Mouse (Mus musculus) MEL (cell line): Measurements from ENCODE around the gene Disp1. TPM values are rescaled to one million over a fixed set of nuclear protein-coding genes. Genes with fewer than 3 reads are reported as not detected.

Source experiments
- DNase-seq: peaks from one replicate; pipeline ENCODE4 v3.0.0; 2011; ENCODE audit warnings: low read depth, low spot score
- H3K27ac ChIP-seq: 2 replicates; pipeline ENCODE4 v1.5.1; 2012; ENCODE audit warnings: low read depth, mild to moderate bottlenecking, control low read depth, low read length, moderate library complexity; ENCODE audit not compliant: control insufficient read depth
- H3K27me3 ChIP-seq, 2 experiments: fragments of 150-350 bp in 1 of 2; sonication (generic) in 1 of 2; 2 replicates each; pipeline ENCODE4 v1.6.1; 2012; ENCODE audit warnings: low read length in 2 of 2, mild to moderate bottlenecking in 2 of 2, improper control_type of control experiment in 1 of 2, moderate library complexity in 1 of 2; ENCODE audit not compliant: insufficient read depth in 2 of 2, control insufficient read depth in 1 of 2
- H3K36me3 ChIP-seq, 2 experiments: 2 replicates each; pipeline ENCODE4 v1.6.1; 2012 to 2014; ENCODE audit warnings: low read length in 2 of 2, improper control_type of control experiment in 1 of 2, inconsistent platforms in 1 of 2, mild to moderate bottlenecking in 1 of 2; ENCODE audit not compliant: insufficient read depth in 2 of 2, control insufficient read depth in 1 of 2
- H3K4me1 ChIP-seq, 2 experiments: fragments of 150-350 bp in 1 of 2; sonication (generic) in 1 of 2; 2 replicates each; pipeline ENCODE4 v1.6.1; 2012; ENCODE audit warnings: low read length in 2 of 2, improper control_type of control experiment in 1 of 2, mild to moderate bottlenecking in 1 of 2; ENCODE audit not compliant: insufficient read depth in 2 of 2, control insufficient read depth in 1 of 2
- H3K4me3 ChIP-seq, 2 experiments: fragments of 150-350 bp in 1 of 2; sonication (generic) in 1 of 2; 2 replicates each; pipeline ENCODE4 v1.5.1; 2012; ENCODE audit warnings: low read depth in 2 of 2, low read length in 2 of 2, mild to moderate bottlenecking in 2 of 2, moderate library complexity in 2 of 2, control low read depth in 1 of 2, improper control_type of control experiment in 1 of 2; ENCODE audit not compliant: control insufficient read depth in 1 of 2, insufficient read depth in 1 of 2
- H3K79me2 ChIP-seq: 2 replicates; pipeline ENCODE4 v1.6.1; 2012; ENCODE audit warnings: mild to moderate bottlenecking, low read length, moderate library complexity; ENCODE audit not compliant: control insufficient read depth, poor library complexity, insufficient read depth
- H3K9ac ChIP-seq: 2 replicates; pipeline ENCODE4 v1.6.1; 2012; ENCODE audit warnings: low read depth, mild to moderate bottlenecking, control low read depth, low read length, moderate library complexity; ENCODE audit not compliant: control insufficient read depth, poor library complexity, severe bottlenecking
- H3K9me3 ChIP-seq: fragments of 150-350 bp; sonication (generic); replicated peaks from 2 replicates; pipeline ENCODE4 v1.6.1; 2012; ENCODE audit warnings: mild to moderate bottlenecking, low read length, improper control_type of control experiment, moderate library complexity; ENCODE audit not compliant: insufficient read depth
- BHLHE40 ChIP-seq: IDR thresholded peaks from 2 replicates; pipeline ENCODE4 v1.6.1; 2012; ENCODE audit warnings: low read depth, mild to moderate bottlenecking, inconsistent platforms, low read length, improper control_type of control experiment, borderline replicate concordance
- E2F4 ChIP-seq: IDR thresholded peaks from 2 replicates; pipeline ENCODE4 v1.6.1; 2011; ENCODE audit warnings: low read depth, low read length, improper control_type of control experiment, borderline replicate concordance
- EP300 ChIP-seq, 2 experiments: IDR thresholded peaks; 2 replicates each; pipeline ENCODE4 v1.6.1; 2011; ENCODE audit warnings: improper control_type of control experiment in 2 of 2, low read length in 2 of 2, low read depth in 1 of 2, mild to moderate bottlenecking in 1 of 2
- KAT2A ChIP-seq: conservative IDR thresholded peaks from 2 replicates; pipeline ENCODE4 v1.6.1; 2012; ENCODE audit warnings: low read depth, low read length, improper control_type of control experiment, inconsistent platforms
- MAFK ChIP-seq: IDR thresholded peaks from 2 replicates; pipeline ENCODE4 v1.6.1; 2011; ENCODE audit warnings: low read depth, mild to moderate bottlenecking, low read length, improper control_type of control experiment, borderline replicate concordance
- MAX ChIP-seq: IDR thresholded peaks from 2 replicates; pipeline ENCODE4 v1.6.1; 2011; ENCODE audit warnings: low read length, improper control_type of control experiment
- MEF2A ChIP-seq: IDR thresholded peaks from 2 replicates; pipeline ENCODE4 v1.6.1; 2014; ENCODE audit warnings: low read depth, mild to moderate bottlenecking, inconsistent platforms, low read length, improper control_type of control experiment; ENCODE audit not compliant: poor library complexity, insufficient replicate concordance, severe bottlenecking; ENCODE audit errors: extremely low read depth
- MYB ChIP-seq: IDR thresholded peaks from 2 replicates; pipeline ENCODE4 v1.6.1; 2011; ENCODE audit warnings: mild to moderate bottlenecking, low read depth, low read length, improper control_type of control experiment
- NRF1 ChIP-seq: IDR thresholded peaks from 2 replicates; pipeline ENCODE4 v1.6.1; 2014; ENCODE audit warnings: low read depth, mild to moderate bottlenecking, inconsistent platforms, low read length, improper control_type of control experiment, moderate library complexity; ENCODE audit not compliant: poor library complexity, insufficient read depth, severe bottlenecking
- POLR2AphosphoS2 ChIP-seq: IDR thresholded peaks from 2 replicates; pipeline ENCODE4 v1.6.1; 2011; ENCODE audit warnings: low read length, improper control_type of control experiment
- POLR2AphosphoS5 ChIP-seq: IDR thresholded peaks from 2 replicates; pipeline ENCODE4 v1.6.1; 2012; ENCODE audit warnings: low read depth, borderline replicate concordance, mild to moderate bottlenecking, inconsistent platforms, low read length, moderate library complexity, mixed read lengths
- RAD21 ChIP-seq: IDR thresholded peaks from 2 replicates; pipeline ENCODE4 v1.6.1; 2011; ENCODE audit warnings: mild to moderate bottlenecking, low read depth, low read length, improper control_type of control experiment
- RCOR1 ChIP-seq: IDR thresholded peaks from 2 replicates; pipeline ENCODE4 v1.6.1; 2012; ENCODE audit warnings: low read depth, mild to moderate bottlenecking, inconsistent platforms, low read length, improper control_type of control experiment
- SMC3 ChIP-seq: IDR thresholded peaks from 2 replicates; pipeline ENCODE4 v1.6.1; 2011; ENCODE audit warnings: low read depth, low read length, improper control_type of control experiment
- TAL1 ChIP-seq: IDR thresholded peaks from 2 replicates; pipeline ENCODE4 v1.6.1; 2012; ENCODE audit warnings: mild to moderate bottlenecking, inconsistent platforms, low read length, moderate library complexity, mixed read lengths
- UBTF ChIP-seq: IDR thresholded peaks from 2 replicates; pipeline ENCODE4 v1.6.1; 2012; ENCODE audit warnings: low read depth, mild to moderate bottlenecking, inconsistent platforms, low read length, improper control_type of control experiment, moderate library complexity, borderline replicate concordance; ENCODE audit not compliant: insufficient read depth
- USF1 ChIP-seq: IDR thresholded peaks from 2 replicates; pipeline ENCODE4 v1.6.1; 2014; ENCODE audit warnings: low read depth, mild to moderate bottlenecking, inconsistent platforms, low read length, improper control_type of control experiment, moderate library complexity
- ZC3H11A ChIP-seq: IDR thresholded peaks from 2 replicates; pipeline ENCODE4 v1.6.1; 2012; ENCODE audit warnings: low read depth, mild to moderate bottlenecking, inconsistent platforms, low read length, improper control_type of control experiment
- ZNF384 ChIP-seq: IDR thresholded peaks from 2 replicates; pipeline ENCODE4 v1.6.1; 2012; ENCODE audit warnings: low read depth, mild to moderate bottlenecking, inconsistent platforms, low read length, improper control_type of control experiment
- polyA plus RNA-seq, 2 experiments: library from polyadenylated mRNA; stranded (reverse) in 1 of 2; unstranded in 1 of 2; fragments of >175 nt in 1 of 2; fragments of >200 nt in 1 of 2; gene quantifications; 2 replicates each; pipeline versions ENCODE4 v1.2.1 to v1.2.4; 2012; ENCODE audit warnings: low replicate concordance in 2 of 2, low read depth in 1 of 2; ENCODE audit not compliant: insufficient read length in 2 of 2, insufficient read depth in 1 of 2, missing spikeins in 1 of 2
- total RNA-seq: library from RNA; depleted of rRNA; stranded (reverse); fragments of 300-350 nt; gene quantifications from 2 replicates; pipeline ENCODE4 v1.2.3, GENCODE M21; 2012

Disp1 gene
- total and polyA plus RNA-seq, 3 experiments, result 6.3 to 9.9 TPM; not detected in 1

DNA sequence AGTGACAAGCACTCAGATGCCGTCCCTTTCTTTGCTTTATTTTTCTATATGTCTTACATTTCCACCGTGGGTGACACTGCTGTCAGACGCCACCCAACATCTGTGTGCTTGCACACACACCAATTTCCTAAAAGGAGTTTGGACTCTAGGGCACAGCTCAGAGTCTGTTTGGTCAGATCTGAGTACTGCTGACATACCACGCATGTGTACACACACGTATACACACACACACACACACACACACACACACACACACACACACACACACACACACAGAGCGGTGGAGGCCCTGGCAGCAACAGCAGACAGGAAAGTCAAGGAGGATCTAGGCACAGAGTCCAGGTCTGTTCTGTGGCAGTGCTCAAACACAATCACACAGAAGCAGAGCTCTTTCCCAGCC lies 61.1 kb downstream of the Disp1 start:
- Histone ChIP-seq H3K9me3 (no peaks in the 10 kb centered on the region), H3K4me1 (no peaks in the 10 kb centered on the region; a peak in 1 of 4 replicates), H3K79me2 (no peaks in the 10 kb centered on the region), H3K27me3 (no peaks in the 10 kb centered on the region), H3K36me3 (peaks cover 0 to 1% of the 10 kb centered on the region in 2 experiments; a peak in 2 of 4 replicates), H3K27ac (no peak overlapping the region), H3K4me3 (no peak overlapping the region), H3K9ac (no peak overlapping the region)
- DNase-seq, result no peak
- no peak for TF ChIP-seq ZNF384
- TF ChIP-seq TAL1, result no peak
- no peak for TF ChIP-seq SMC3
- no peak for TF ChIP-seq MAX

DNA sequence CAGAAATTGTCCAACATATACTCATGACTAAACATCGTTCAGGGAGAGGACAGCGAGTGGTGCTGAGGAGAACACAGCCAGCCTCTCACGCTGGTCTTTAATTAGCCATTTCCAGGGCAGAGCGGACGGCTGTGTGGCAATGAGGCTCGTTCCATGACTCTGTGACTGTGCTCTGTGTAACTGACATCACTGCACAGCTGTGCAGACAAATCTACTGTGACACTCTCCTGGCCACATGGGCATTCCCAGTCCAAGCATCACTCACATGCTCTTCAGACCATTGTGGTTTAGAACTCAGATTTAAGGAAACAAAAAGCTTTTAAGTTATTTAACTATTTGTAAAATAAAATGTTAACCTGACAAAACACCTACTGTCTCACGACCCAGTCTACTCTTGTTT lies 62.1 kb downstream of the Disp1 start:
- no peak overlapping the region for H3K9ac ChIP-seq
- TF ChIP-seq POLR2AphosphoS5 (no peak), USF1 (no peak), MAFK (no peak), MYB (no peak), RAD21 (no peak), KAT2A (no peak), NRF1 (no peak), EP300 (IDR thresholded peaks at IDR 0.05; ENCODE audit: low read depth in 1 of 2, low read length in 2 of 2) (no peak), BHLHE40 (no peak), UBTF (no peak), ZC3H11A (no peak), TAL1 (no peak), RCOR1 (no peak), E2F4 (no peak), MAX (no peak), POLR2AphosphoS2 (no peak), MEF2A (no peak)
- H3K4me3 ChIP-seq, result no peak overlapping the region
- no peaks in the 10 kb centered on the region for H3K27me3 ChIP-seq
- no peak for DNase-seq
- H3K79me2 ChIP-seq, result no peaks in the 10 kb centered on the region
- peaks cover 0 to 5% of the 10 kb centered on the region in 2 experiments; a peak in 1 of 4 replicates for H3K4me1 ChIP-seq
- H3K36me3 ChIP-seq, result peaks cover 0 to 2% of the 10 kb centered on the region in 2 experiments; a peak in 2 of 4 replicates
- no peak overlapping the region for H3K27ac ChIP-seq
- H3K9me3 ChIP-seq, result no peaks in the 10 kb centered on the region
